Mouse (Mus musculus) small intestine, adult 2 months (tissue): Measurements from ENCODE around the gene Ccdc85b.

Experiments
- CTCF ChIP-seq: fragments of 200-500 bp; IDR thresholded peaks from 2 replicates; pipeline ENCODE4 v1.5.1; 2012; ENCODE audit warnings: low read depth, mild to moderate bottlenecking, control low read depth, inconsistent platforms, low read length, moderate library complexity, mixed read lengths; ENCODE audit not compliant: insufficient replicate concordance, insufficient read length; ENCODE audit errors: extremely low read depth
- POLR2A ChIP-seq: fragments of 200-500 bp; IDR thresholded peaks from 2 replicates; pipeline ENCODE4 v1.6.1; 2012; ENCODE audit warnings: low read depth, mild to moderate bottlenecking, control low read depth, inconsistent platforms, low read length, moderate library complexity

GRCm38 (mm10) chr19:5459896-5460295 is 2.2 kb upstream of the Ccdc85b start:
- no peak for TF ChIP-seq CTCF
- TF ChIP-seq POLR2A, result no peak
